Mouse (Mus musculus) stomach, embryonic 14.5 days (tissue): ENCODE results near the gene Adamtsl3. TPM values are rescaled to one million over a fixed set of nuclear protein-coding genes. Genes with fewer than 3 reads are reported as not detected.
"Not testable (repeated sequence)": the region's sequence is repeated elsewhere in the genome, so short reads cannot be mapped to it uniquely, and the experiment has no call there.

ENCODE experiments used
- ATAC-seq: fragments of 200-750 bp; cut with Nextera tagmentation; 2 replicates; pipeline ENCODE4 v1.8.0; 2017; ENCODE audit warnings: low read depth, moderate TSS enrichment; ENCODE audit not compliant: insufficient number of reproducible peaks, insufficient read depth, low FRiP score
- H3K27ac ChIP-seq: fragments of 300-500 bp; sonication (generic); 2 replicates; pipeline ENCODE4 v1.5.1; 2014; ENCODE audit warnings: mild to moderate bottlenecking, low read length, moderate library complexity, mixed read lengths
- H3K27me3 ChIP-seq: fragments of 300-500 bp; sonication (generic); 2 replicates; pipeline ENCODE4 v1.6.1; 2014; ENCODE audit warnings: low read length, control low read depth, mixed read lengths; ENCODE audit not compliant: control insufficient read depth, insufficient read depth
- H3K36me3 ChIP-seq: fragments of 300-500 bp; sonication (generic); 2 replicates; pipeline ENCODE4 v1.6.1; 2014; ENCODE audit warnings: mild to moderate bottlenecking, control low read depth, low read length, moderate library complexity, mixed read lengths; ENCODE audit not compliant: control insufficient read depth, insufficient read depth
- H3K4me1 ChIP-seq: fragments of 300-500 bp; sonication (generic); 2 replicates; pipeline ENCODE4 v1.6.1; 2014; ENCODE audit warnings: low read length, control low read depth, mixed read lengths; ENCODE audit not compliant: control insufficient read depth, insufficient read depth
- H3K4me2 ChIP-seq: fragments of 300-500 bp; sonication (generic); replicated peaks from 2 replicates; pipeline ENCODE4 v1.6.1; 2014; ENCODE audit warnings: low read depth, low read length, control low read depth
- H3K4me3 ChIP-seq: fragments of 300-500 bp; sonication (generic); 2 replicates; pipeline ENCODE4 v1.5.1; 2014; ENCODE audit warnings: low read depth, low read length, control low read depth
- H3K9ac ChIP-seq: fragments of 300-500 bp; sonication (generic); replicated peaks from 2 replicates; pipeline ENCODE4 v1.6.1; 2014; ENCODE audit warnings: low read depth, mild to moderate bottlenecking, control low read depth, low read length, moderate library complexity, mixed read lengths
- H3K9me3 ChIP-seq: fragments of 300-500 bp; sonication (generic); 2 replicates; pipeline ENCODE4 v1.6.1; 2016; ENCODE audit warnings: low read depth, low read length, control low read depth; ENCODE audit not compliant: control insufficient read depth
- WGBS: fragments of 180-500 bp; shearing (Covaris S2); extraction: QIAGEN DNeasy Blood & Tissue Kit; methylation state at CpG from one replicate; pipeline ENCODE4 v1.1.7; 2014; 5-methylcytosine and 5-hydroxymethylcytosine counted together
- polyA plus RNA-seq: library from polyadenylated mRNA; unstranded; fragments of >200 nt; fragmentation: Nextera tagmentation; extraction: Ambion mirVana; gene quantifications from 2 replicates; pipeline ENCODE4 v1.2.1, GENCODE M21; 2014

Adamtsl3 gene
- polyA plus RNA-seq, 1 experiment from 2014 or later = 1.5 TPM

DNA sequence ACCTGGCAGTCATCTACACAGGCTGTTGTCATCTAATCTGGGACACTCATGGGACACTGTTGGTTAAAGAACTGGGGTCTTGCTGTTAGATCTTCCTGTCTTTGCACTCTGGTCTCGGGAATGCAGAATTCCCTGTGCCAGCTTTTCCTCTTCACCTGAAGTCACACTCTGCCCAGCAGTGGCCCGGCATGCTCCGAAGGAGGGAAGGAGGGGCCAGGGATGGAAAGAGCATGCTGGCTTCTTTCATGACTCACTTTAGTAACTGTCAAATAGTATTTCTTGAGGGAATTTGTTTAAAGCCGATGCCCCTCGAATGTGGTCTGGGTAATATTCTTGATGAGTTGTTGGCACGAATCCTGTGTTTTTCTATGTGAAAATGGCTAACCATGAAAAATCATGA is 81.2 kb downstream of the Adamtsl3 start:
- Histone ChIP-seq H3K9me3 (no peaks in the 10 kb centered on the region), H3K4me3 (no peak overlapping the region), H3K4me1 (no peaks in the 10 kb centered on the region), H3K4me2 (no peak overlapping the region), H3K27ac (no peak overlapping the region), H3K36me3 (no peaks in the 10 kb centered on the region), H3K9ac (no peak overlapping the region), H3K27me3 (no peaks in the 10 kb centered on the region)
- no peak for ATAC-seq
- 79% methylated on average over 6 of the region's 6 CpGs for WGBS

- Histone ChIP-seq H3K9me3 (no peaks in the 10 kb centered on the region), H3K36me3 (no peaks in the 10 kb centered on the region), H3K4me1 (no peaks in the 10 kb centered on the region), H3K4me2 (no peak overlapping the region), H3K27ac (no peak overlapping the region), H3K4me3 (no peak overlapping the region), H3K27me3 (no peaks in the 10 kb centered on the region), H3K9ac (no peak overlapping the region)
- WGBS = 76% methylated on average over 4 of the region's 4 CpGs
- no peak for ATAC-seq
Measured at GRCm38 (mm10) chr7:82417053-82417452, 81.6 kb downstream of the Adamtsl3 start.

DNA sequence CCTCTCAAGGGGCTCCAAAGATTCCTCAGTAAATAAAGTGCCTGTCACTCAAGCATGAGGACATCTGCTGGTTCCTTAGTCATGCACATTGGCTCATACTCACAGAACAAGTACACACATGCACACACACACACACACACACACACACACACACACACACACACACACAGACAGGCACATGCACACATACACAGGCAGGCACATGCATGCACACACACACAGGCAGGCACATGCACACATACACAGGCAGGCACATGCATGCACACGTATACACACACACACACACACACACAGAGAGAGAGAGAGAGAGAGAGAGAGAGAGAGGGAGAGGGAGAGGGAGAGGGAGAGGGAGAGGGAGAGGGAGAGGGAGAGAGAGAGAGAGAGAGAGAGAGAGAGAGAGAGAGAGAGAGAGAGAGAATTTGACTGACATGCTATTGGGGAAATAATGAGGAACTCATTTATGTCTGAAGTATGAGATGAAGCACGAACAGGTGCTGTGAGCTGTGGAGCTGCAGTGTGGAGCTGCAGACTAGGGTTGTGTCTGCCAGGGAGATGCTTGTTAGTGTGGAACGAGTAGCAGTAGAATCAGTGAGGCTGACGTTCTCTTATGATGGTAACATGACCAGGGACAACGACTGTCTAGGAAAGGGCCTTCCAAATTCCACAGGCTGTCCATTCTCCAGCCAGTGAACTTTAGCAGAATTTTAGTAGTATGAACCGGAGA is 85.0 kb downstream of the Adamtsl3 start:
- not testable (repeated sequence) for H3K9ac ChIP-seq, ATAC-seq, H3K4me1 ChIP-seq, H3K36me3 ChIP-seq, H3K9me3 ChIP-seq, H3K4me3 ChIP-seq, H3K4me2 ChIP-seq, H3K27me3 ChIP-seq, H3K27ac ChIP-seq
- WGBS = 79% methylated on average over 6 of the region's 6 CpGs

DNA sequence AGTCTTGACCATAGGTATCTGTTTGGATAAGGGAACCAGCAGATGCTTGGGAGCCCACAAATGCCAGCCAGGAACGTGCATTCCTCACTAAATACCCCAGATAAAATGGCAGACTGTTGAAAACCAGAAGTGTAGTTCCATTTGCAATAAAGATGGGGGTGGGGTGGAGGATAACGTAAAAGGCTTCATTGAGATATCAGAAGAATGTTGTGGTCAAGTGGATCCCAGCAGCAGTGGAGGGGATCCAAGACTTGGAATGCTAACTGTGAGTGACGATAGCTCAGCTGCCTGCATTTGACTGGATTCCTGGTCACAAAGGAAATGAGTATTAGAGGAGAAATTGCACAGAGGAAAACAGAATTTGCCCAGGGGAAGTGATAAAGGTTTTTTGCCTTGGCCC is 87.1 kb downstream of the Adamtsl3 start:
- Histone ChIP-seq H3K4me3 (no peak overlapping the region), H3K4me1 (peaks cover 3% of the 10 kb centered on the region; the same call in 1 of the 2 replicates), H3K27ac (no peak overlapping the region), H3K9me3 (no peaks in the 10 kb centered on the region), H3K9ac (no peak overlapping the region), H3K27me3 (no peaks in the 10 kb centered on the region), H3K36me3 (no peaks in the 10 kb centered on the region), H3K4me2 (no peak overlapping the region)
- WGBS = 60% methylated on average over 3 of the region's 3 CpGs
- ATAC-seq = no peak

DNA sequence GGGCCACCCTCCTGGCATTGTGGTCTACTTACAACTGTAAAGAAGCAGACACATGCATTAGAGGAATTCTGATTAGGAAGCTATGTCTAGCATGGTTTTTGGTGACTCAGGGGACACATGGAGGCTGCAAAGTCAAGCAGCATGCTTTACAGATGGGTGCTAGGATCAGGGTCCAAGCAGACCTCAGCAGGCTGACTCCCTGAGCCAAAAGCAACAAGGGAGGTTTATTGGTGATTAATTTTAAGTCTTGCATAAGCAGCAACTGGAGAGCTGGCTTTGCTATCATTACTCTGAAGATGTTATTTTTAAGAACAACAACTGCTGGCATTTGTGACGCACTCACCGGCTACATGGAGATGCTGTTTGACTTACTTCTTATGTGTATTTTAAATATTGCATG is 88.1 kb downstream of the Adamtsl3 start:
- WGBS = 60% methylated on average over 2 of the region's 2 CpGs
- peaks cover 3% of the 10 kb centered on the region; the same call in 1 of the 2 replicates for H3K4me1 ChIP-seq
- no peak for ATAC-seq

DNA sequence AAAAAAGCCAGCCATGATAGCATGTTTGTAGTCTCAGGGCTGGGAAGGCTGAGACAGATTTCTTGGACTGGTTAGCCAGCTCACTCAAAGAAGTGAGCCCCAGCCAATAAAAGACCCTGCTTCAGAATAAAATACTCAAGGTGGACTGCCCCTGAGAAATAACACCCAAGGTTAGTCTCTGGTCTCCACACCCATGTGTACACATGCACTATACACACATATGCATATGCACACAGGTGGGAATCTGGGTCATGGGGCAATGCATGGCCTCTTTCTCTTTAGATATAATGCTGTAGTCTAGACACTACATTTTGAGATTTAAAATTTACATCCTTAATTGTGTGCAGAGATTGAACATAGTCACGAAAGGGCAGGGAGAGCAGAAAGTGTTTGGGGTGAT is 88.8 kb downstream of the Adamtsl3 start:
- Histone ChIP-seq H3K4me1 (peaks cover 3% of the 10 kb centered on the region; the same call in 1 of the 2 replicates), H3K27ac (no peak overlapping the region), H3K4me3 (no peak overlapping the region), H3K27me3 (no peaks in the 10 kb centered on the region), H3K9me3 (no peaks in the 10 kb centered on the region), H3K9ac (no peak overlapping the region), H3K4me2 (no peak overlapping the region), H3K36me3 (no peaks in the 10 kb centered on the region)
- no peak for ATAC-seq
- WGBS = 84% methylated on average over 1 of the region's 1 CpGs

More for the DNA sequence above, 88.1 kb downstream of the Adamtsl3 start:
- Histone ChIP-seq H3K9me3 (no peaks in the 10 kb centered on the region), H3K27ac (no peak overlapping the region), H3K4me2 (no peak overlapping the region), H3K36me3 (no peaks in the 10 kb centered on the region), H3K4me3 (no peak overlapping the region), H3K9ac (no peak overlapping the region), H3K27me3 (no peaks in the 10 kb centered on the region)

GRCm38 (mm10) chr7:82425374-82425773 is 89.9 kb downstream of the Adamtsl3 start:
- Histone ChIP-seq H3K36me3 (no peaks in the 10 kb centered on the region), H3K27me3 (no peaks in the 10 kb centered on the region), H3K9me3 (no peaks in the 10 kb centered on the region), H3K4me2 (no peak overlapping the region), H3K4me3 (no peak overlapping the region), H3K4me1 (peaks cover 3% of the 10 kb centered on the region; the same call in 1 of the 2 replicates), H3K27ac (no peak overlapping the region), H3K9ac (no peak overlapping the region)
- 30% methylated on average over 11 of the region's 11 CpGs for WGBS
- ATAC-seq = no peak

DNA sequence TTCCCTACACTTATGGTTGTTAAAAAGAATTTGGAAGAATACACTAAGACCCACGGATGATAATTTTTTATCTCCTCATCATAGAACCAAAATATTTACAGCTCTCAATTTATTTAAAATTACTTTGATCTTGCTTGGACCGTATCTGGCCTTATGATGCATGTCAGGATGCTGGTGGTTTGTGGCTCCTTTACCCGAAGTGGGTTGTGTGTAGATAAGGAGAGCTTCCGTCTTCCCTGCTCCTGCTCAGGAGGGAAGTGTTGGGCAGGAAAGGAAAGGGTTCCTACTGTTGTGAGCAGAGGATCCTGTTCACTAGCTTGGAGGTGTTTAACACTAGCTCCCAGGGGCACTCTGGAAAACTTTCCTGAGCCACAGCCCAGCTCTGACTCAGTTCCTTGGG is 94.0 kb downstream of the Adamtsl3 start:
- Histone ChIP-seq H3K9me3 (no peaks in the 10 kb centered on the region), H3K36me3 (no peaks in the 10 kb centered on the region), H3K4me2 (no peak overlapping the region), H3K27ac (no peak overlapping the region), H3K4me3 (no peak overlapping the region), H3K27me3 (no peaks in the 10 kb centered on the region), H3K9ac (no peak overlapping the region), H3K4me1 (peaks cover 3% of the 10 kb centered on the region; the same call in 1 of the 2 replicates)
- 60% methylated on average over 4 of the region's 4 CpGs for WGBS
- ATAC-seq = no peak

- H3K27me3 ChIP-seq = no peaks in the 10 kb centered on the region
- no peaks in the 10 kb centered on the region for H3K9me3 ChIP-seq
- no peaks in the 10 kb centered on the region for H3K4me1 ChIP-seq
- H3K4me3 ChIP-seq = no peak overlapping the region
- no peaks in the 10 kb centered on the region for H3K36me3 ChIP-seq
- 46% methylated on average over 2 of the region's 2 CpGs for WGBS
- no peak overlapping the region for H3K4me2 ChIP-seq
- H3K9ac ChIP-seq = no peak overlapping the region
- no peak for ATAC-seq
- no peak overlapping the region for H3K27ac ChIP-seq
Measured at GRCm38 (mm10) chr7:82431572-82431971, 96.1 kb downstream of the Adamtsl3 start.
